In genomic region chr8:106623016-106623415, GRCm38 (mm10) we compare ENCODE assay signal across 12 mouse cellular contexts. TPM values are rescaled to one million over a fixed set of nuclear protein-coding genes. Genes with fewer than 3 reads are reported as not detected.
DNase-seq lines count a peak whose midpoint lies in the region; ATAC-seq and TF ChIP-seq lines count a peak whose summit lies in the region.
"Had no signal": no experiment of that assay in that cellular context is flagged by ENCODE, and none has a peak within 500 bp of the region (broad histone marks: within the 10 kb centered on the region; RNA-seq: fewer than 3 reads in every experiment).

No protein-coding gene starts in this region.

- intact Hi-C loops in left cerebral cortex, adult 2 months (cut with DNase I): no loop called here

- peak; percentile 87 for ATAC-seq in activated CD4-positive, CD25-positive, alpha-beta regulatory T cell, adult 4 months
- peak; percentile 15; the same call in 1 of the 2 replicates for ATAC-seq in megakaryocyte progenitor cell, adult 5-6 weeks (replicated peaks; ENCODE audit: poor library complexity)
- ATAC-seq: hindbrain, postnatal 0 days had no signal

- H3K27ac ChIP-seq in left cerebral cortex, adult 2 months: no peak overlapping the region
- H3K27ac ChIP-seq: hindbrain, postnatal 0 days; neural tube, embryonic 15.5 days had no signal

- no peak for TF ChIP-seq CTCF in left cerebral cortex, adult 2 months (IDR thresholded peaks at IDR 0.05)

- DNase-seq in CD4-positive helper T cell, adult 2 months (ENCODE audit: low read depth, low spot score): peak; percentile 59
- peak; percentile 91 for DNase-seq in kidney, adult 9 months
- DNase-seq in left cerebral cortex, adult 18-20 months (ENCODE audit: low spot score in 2 of 2): no peak
- no peak for DNase-seq in left cerebral cortex, adult 2 months (ENCODE audit: extremely low spot score in 1 of 2, low spot score in 2 of 2)
- no peak for DNase-seq in cerebellum, adult 11 months
- DNase-seq: cerebellum, adult 8-10 months; right cerebral cortex, postnatal 4 days had no signal

- H3K4me3 ChIP-seq in left cerebral cortex, adult 2 months: no peak overlapping the region
- H3K4me3 ChIP-seq: neural tube, embryonic 15.5 days had no signal

RNA-seq across cellular contexts. Expression of gene Cdh1, which starts 19.9 kb away (rescaled TPM):
- under 1 TPM; 0.20 to 0.57 TPM for polyA plus RNA-seq in activated CD4-positive, CD25-positive, alpha-beta regulatory T cell, adult 4 months (2017; shearing (Covaris generic))
- total RNA-seq in megakaryocyte progenitor cell, adult 5-6 weeks (2015): 0.42 and 1.2 TPM in 2 replicates
- 0.62 and 1.3 TPM in 2 replicates for total RNA-seq in megakaryocyte progenitor cell, adult 5-6 weeks (2017)
- total RNA-seq in left cerebral cortex, adult 18-20 months (2021): 1 to 10 TPM; 2.2 to 2.8 TPM
- total RNA-seq in left cerebral cortex, adult 2 months (2021): 1 to 10 TPM; 1.3 to 2.2 TPM
- polyA plus RNA-seq: G1E had no signal

RNA-seq across cellular contexts. Expression of gene Gm10073, which starts 49.8 kb away (rescaled TPM):
- polyA plus RNA-seq in activated CD4-positive, CD25-positive, alpha-beta regulatory T cell, adult 4 months (2017; shearing (Covaris generic)): 100 to 1,000 TPM in 1 of 2 experiments, 10 to 100 TPM in 1; 85.5 to 100 TPM
- total RNA-seq in megakaryocyte progenitor cell, adult 5-6 weeks (2015): 111 and 130 TPM in 2 replicates
- 8.4 and 9.5 TPM in 2 replicates for total RNA-seq in megakaryocyte progenitor cell, adult 5-6 weeks (2017)
- 10 to 100 TPM; 86.5 to 89.9 TPM for total RNA-seq in left cerebral cortex, adult 18-20 months (2021)
- total RNA-seq in left cerebral cortex, adult 2 months (2021): 10 to 100 TPM; 76.6 to 90.7 TPM

RNA-seq across cellular contexts. Expression of gene Tango6, which starts 59.9 kb away (rescaled TPM):
- 1 to 10 TPM; 5.7 to 6.3 TPM for polyA plus RNA-seq in activated CD4-positive, CD25-positive, alpha-beta regulatory T cell, adult 4 months (2017; shearing (Covaris generic))
- 6.4 and 8.0 TPM in 2 replicates for total RNA-seq in megakaryocyte progenitor cell, adult 5-6 weeks (2015)
- 5.6 and 5.7 TPM in 2 replicates for total RNA-seq in megakaryocyte progenitor cell, adult 5-6 weeks (2017)
- total RNA-seq in left cerebral cortex, adult 18-20 months (2021): 1 to 10 TPM; 6.6 to 6.8 TPM
- total RNA-seq in left cerebral cortex, adult 2 months (2021): 1 to 10 TPM; 6.5 to 6.9 TPM

Comparison
In these comparisons a context has a peak if more than half of its experiments do, and no peak if none do; other contexts are left out.
1. DNase-seq: peak in CD4-positive helper T cell, adult 2 months (single experiment) and kidney, adult 9 months (single experiment); none in left cerebral cortex, adult 18-20 months (0 of 2), left cerebral cortex, adult 2 months (0 of 2) and cerebellum, adult 11 months (single experiment).